Mouse (Mus musculus) ovary, adult 10 weeks (tissue): ENCODE measurements around the gene Zfp986. TPM values are rescaled to one million over a fixed set of nuclear protein-coding genes. Genes with fewer than 3 reads are reported as not detected.

Experiments
- polyA plus RNA-seq: library from polyadenylated mRNA; stranded (reverse); fragments of 350-450 nt; fragmentation: Illumina TruSeq; extraction: RNeasy Lipid Tissue Mini Kit (QIAGEN cat#74804); gene quantifications from one replicate; pipeline ENCODE4 v1.2.3, GENCODE M21; 2014

The Zfp986 gene
- polyA plus RNA-seq, result not detected

DNA sequence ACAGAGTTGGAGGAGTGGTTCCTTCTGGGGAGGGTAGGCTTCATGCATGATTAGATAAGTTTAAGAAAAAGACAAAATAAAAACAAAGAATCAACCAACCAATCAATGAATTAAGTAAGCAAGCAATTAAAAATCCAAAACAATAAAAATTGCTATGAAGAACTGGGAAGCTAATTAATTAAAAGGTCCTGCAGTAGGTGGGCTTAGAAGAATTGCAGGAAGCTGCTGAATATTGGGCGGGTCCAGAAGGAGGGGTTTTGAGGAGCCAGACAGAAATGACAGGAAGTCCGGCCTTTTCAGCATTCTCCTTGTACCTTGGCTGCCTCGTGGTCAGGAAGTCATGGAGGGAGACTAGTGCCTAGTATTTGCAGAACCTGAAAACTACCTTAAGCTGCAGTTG is at the start of gene Zfp986:
Gene Zfp986 (plus strand): TSS at position 301 of the 400 bp plus-strand sequence.

Other genes starting within 250 kb of the Zfp986 start
- 5.2 TPM for gene Zfp980, start 198.1 kb upstream of the Zfp986 start, polyA plus RNA-seq
- 5.0 TPM for gene Zfp987, start 228.5 kb downstream of the Zfp986 start, polyA plus RNA-seq